Mouse (Mus musculus) yolk sac, embryonic 10.5 days (tissue): ENCODE measurements around the gene Pde11a.

Experiments used
- DNase-seq: peaks from one replicate; pipeline ENCODE4 v3.0.0-alpha.2; 2017; ENCODE audit warnings: low spot score

The Pde11a gene

DNA sequence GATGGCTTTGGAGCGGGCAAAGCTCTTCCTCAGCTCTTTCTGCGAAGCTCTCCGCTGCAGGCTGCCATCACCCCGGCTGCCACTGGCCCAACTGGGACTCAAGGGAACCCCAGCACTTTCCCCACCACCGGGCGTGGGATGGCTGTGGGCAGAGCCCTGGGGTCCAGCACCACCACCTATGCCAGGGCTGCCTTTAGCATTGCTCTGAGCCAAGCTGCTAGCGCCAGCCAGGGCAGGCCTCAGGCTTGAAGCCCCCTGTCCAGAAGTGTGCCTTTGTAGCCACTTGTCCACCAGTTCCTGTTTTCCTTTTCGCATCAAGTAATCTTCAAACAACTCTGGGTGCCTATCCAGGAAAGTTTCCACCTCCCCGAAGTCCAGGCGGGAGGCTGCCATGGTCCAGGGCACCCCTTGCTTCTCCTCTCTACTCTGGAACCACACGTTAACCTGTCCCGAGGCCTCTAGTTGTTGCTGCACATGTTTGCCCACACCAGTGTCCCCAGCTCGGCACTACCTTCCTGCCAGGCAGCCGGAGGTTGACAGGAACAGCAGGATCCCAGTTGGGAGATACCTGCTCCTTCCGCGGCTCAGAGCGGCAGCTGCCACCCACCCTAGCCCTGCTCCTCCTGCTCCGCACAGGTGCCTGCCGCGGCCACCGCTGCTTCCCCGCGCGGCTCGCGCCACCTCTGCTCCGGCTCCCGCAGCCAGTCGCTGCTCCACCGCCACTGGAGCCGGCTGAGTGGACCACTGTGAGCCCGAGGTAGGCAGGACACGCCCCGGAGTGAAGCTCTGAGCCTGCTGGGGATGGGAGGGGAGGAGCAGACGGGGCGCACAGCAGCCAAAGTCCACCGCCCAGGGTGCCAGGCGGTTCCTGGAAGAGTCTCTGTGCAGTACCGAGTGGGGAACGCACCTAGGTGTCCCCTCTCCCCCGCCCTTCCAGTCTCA, at the start of gene Pde11a:
Gene Pde11a (minus strand): TSS at position 560 of the 942 bp plus-strand sequence.
- peak; percentile 72 for DNase-seq

DNA sequence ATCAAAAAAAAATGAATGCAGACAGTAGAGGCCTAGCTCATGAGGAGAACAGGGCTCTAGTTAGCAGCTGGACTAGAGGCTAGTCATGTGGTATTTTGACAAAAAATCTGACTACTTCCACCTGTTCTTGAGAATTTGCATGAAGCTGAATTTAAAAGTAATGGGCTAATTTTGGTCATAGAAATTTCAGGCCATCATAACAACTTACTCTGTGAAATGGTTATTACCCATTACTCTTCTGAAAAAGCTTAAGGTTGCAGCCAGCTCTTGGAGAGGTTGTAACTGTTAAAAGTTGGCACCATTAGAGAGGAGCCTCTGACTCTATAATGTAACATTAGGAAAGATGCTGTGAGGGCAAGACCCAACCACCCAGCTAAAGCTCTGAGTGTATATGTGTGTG, 48.0 kb upstream of the Pde11a start:
- no peak for DNase-seq

DNA sequence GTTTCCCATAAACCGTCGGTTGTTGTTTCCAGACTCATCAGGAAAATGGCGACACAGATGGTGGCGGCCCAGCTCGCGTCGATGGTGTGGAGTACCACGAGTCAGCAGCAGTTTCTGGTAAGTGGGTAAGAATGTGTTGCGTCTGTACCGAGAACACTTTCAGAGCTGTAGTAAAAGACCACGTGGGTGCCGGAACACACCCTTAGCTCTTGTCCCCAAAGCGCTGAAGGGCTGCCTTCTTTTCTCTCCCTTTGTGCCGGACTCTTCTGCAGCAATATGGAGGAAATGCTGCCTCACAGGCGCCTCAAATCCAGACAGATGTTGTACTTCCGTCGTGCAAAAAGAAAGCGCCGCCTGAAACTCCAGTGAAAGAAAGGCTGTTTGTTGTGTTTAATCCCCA, 40.1 kb upstream of the Pde11a start:
- no peak for DNase-seq

DNA sequence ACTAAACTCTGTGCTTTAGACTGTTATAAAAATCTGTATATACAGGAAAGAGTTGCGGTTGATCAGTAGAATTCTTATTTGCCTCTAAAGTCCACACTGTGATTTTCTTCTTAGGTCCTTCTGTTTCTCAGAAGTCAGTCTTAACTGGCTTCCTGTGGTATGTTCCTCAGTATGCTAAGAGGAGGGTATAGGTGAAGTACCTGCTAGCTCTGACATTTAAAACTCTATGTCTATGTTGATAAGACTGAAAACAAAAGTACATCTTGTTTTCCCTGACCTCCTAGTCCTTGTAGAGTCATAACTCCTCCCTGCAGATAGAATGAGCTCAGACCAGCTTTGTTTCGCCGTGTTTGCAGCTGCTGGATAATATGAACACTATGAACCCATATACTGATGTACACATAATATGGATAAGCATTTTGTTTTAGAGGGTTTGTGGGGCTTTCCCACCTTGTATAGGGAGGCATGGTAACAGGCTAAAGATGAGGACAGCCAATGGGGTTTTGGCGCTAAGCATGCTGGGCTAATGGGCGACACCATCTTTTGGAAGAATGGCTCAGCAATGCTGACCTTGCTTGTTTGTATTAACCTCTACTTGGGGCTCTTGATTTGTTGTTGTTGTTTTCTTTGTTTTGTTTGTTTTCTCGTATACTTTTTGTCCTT, 36.1 kb upstream of the Pde11a start:
- DNase-seq, result no peak

GRCm38 (mm10) chr2:76372244-76372643, 33.7 kb upstream of the Pde11a start:
- no peak for DNase-seq

GRCm38 (mm10) chr2:76370656-76370922, 32.0 kb upstream of the Pde11a start:
- DNase-seq, result no peak

- DNase-seq, result peak; percentile 82
Observed at GRCm38 (mm10) chr2:76369821-76370655, 31.5 kb upstream of the Pde11a start, which contains the start of gene Rbm45. TSS of gene Rbm45 (plus strand) at chr2:76369984.

- DNase-seq, result no peak
Observed at GRCm38 (mm10) chr2:76368861-76369660, 30.5 kb upstream of the Pde11a start.

DNA sequence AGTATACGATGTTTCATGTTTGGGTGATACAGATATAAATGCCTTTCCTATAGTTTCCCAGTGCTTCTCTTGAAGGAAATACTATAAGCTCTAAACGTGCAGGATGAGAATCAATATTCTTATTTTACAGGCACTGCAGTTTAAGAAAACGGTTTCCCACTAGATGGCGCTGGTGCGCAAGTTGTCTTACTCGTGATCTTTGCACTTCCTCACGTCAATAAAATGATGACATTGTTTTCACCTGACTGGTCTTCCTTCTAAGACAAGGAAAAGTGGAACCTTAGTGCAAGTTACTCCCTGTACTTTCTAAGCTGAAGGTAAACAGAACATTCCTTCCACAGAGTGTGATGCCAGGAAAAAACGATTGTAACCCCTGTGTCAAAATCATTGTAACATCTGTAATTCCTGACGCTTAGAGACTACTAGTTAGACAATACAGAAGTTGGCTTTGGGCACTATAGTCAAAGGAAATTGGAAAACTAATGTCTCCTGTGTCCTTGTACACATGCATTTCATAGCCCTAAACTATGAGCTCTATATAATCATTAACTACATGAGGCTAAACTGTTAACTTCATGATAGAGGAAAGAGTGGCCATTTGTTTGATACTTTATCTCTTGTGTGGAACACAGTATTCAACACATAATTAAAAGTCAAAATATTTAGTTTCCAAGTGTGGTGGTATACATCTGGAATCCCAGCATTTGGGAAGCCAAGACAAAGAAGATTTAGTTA, 28.8 kb upstream of the Pde11a start:
- DNase-seq, result peak; percentile 69

GRCm38 (mm10) chr2:76365811-76366210, 27.2 kb upstream of the Pde11a start:
- DNase-seq, result no peak

DNA sequence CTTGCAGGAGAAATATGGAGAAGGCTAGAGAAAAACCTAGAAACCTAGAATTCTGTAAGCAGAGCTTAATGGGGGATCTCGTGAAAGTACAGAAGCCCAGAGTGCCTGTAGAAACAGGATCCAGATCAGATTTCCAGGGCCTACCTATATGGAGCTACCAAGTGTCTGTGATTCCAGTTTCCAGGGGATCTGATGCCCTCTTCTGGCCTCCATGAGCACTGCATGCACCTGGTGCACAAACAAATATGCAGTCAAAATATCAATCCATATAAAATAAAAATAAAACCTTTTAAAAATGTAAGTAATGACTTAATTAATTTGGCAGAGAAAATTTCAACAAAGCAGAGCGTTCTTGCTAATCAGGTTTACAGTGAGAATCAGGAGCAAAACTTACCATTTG, 23.5 kb upstream of the Pde11a start:
- DNase-seq, result no peak

DNA sequence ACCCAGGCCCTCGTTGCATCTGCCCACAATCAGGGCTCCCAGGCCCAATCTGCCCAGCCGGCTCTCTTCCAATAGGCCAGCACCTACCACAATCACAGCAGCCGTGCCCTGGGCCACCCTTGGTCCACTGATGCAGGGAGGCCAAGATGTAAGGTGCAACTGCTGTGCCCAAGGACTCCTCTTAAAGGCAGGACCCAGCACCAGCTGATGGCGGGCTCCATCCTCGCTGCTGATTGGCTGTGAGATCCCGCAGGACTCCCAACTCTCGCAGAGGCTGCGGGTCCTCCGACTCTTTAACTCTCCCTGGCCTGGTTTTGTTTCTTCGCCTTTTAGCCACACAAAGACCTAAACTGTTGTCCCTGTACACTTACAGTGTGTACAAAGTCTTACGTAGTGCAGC, 21.7 kb upstream of the Pde11a start, which contains the start of gene Cyct:
Gene Cyct (minus strand): TSS at position 225 of the 400 bp plus-strand sequence.
- no peak for DNase-seq

GRCm38 (mm10) chr2:76347839-76348238, 9.3 kb upstream of the Pde11a start:
- DNase-seq, result no peak

- no peak for DNase-seq
Observed at GRCm38 (mm10) chr2:76342146-76342545, 3.6 kb upstream of the Pde11a start.

GRCm38 (mm10) chr2:76334596-76334995, 4.0 kb downstream of the Pde11a start:
- no peak for DNase-seq

- DNase-seq, result no peak
Observed at GRCm38 (mm10) chr2:76332161-76332805, 6.3 kb downstream of the Pde11a start.

DNA sequence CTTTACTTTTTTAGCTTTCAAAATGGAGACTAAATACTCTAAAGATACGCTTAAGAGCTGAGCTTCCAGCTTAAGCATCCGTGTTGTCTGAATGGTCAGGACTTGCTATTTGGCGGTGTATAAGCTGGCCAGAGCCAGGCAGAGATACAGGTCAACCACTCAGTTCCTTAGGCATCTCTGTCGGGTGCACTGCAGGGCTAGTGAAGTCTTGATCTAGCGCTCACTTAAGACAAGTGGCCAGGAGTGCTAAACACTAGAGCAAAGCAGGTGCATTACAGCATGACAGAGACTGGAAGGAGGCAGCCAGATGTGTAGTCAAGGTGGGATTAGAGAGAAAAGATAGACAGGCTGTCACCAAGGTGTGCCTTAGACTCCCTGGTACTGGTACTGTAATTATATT, 8.5 kb downstream of the Pde11a start:
- DNase-seq, result no peak

GRCm38 (mm10) chr2:76326161-76326560, 12.4 kb downstream of the Pde11a start:
- DNase-seq, result no peak

GRCm38 (mm10) chr2:76324463-76324862, 14.1 kb downstream of the Pde11a start:
- DNase-seq, result no peak

DNA sequence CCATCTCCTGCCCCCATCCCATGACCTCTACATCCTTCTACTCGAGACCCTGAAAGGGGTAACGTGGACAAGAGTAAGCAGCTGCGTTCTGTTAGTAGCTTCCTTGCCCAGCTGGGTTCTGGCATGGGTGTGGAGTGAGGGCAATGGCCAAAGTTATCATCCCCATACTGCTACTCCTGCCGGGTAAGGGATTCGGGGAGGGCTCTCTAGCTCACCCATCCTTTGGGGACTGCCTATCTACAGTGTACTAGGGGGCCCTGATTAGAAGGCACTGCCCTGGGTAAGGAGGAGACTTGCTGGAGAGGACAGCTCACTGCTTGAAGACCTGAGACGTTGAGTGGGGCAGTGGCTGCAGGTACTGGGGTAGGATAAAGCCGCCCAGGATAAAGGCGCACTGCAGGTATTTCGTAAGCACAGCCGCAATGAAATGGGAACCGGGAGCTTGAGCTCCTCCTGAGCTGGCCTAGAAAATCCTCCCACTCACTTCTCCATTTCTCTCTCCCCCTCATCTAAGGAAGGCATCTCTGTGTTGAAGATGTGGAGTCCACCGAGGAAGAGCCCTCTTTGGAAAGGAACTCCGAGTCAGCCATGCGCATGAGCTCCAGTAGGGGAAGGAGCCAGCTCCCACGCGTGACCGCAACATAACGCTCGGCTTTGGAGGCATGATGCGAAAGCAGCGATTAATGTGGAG, 15.2 kb downstream of the Pde11a start:
- DNase-seq, result no peak
